Mouse (Mus musculus): ENCODE data around the gene Ubp1. TPM values are rescaled to one million over a fixed set of nuclear protein-coding genes. Genes with fewer than 3 reads are reported as not detected.
A peak's percentile ranks its signal among the peaks of the same experiment; 100 is the strongest.

Gene Ubp1
- total and polyA plus RNA-seq, 2 experiments from 2014 or later: 19.8 to 59.3 TPM

- H3K4me2 ChIP-seq (ENCODE audit: low read depth, low read length): no peak overlapping the region
- no peak for TF ChIP-seq CTCF (IDR thresholded peaks at IDR 0.05; ENCODE audit: low read depth)
- H3K27me3 ChIP-seq (ENCODE audit: insufficient read depth, low read length): no peaks in the 10 kb centered on the region
- H3K36me3 ChIP-seq (ENCODE audit: insufficient read depth, low read length): peaks cover 63% of the 10 kb centered on the region
- no peak overlapping the region for H3K4me3 ChIP-seq (ENCODE audit: low read length)
- H3K9ac ChIP-seq (replicated peaks; ENCODE audit: low read length): no peak overlapping the region
- H3K27ac ChIP-seq: no peak overlapping the region
- H3K4me1 ChIP-seq (ENCODE audit: insufficient read depth, low read length): no peaks in the 10 kb centered on the region
- no peak for ATAC-seq
- no peak for DNase-seq (ENCODE audit: low spot score)
- WGBS: 94% methylated on average over 8 of the region's 8 CpGs
- H3K9me3 ChIP-seq (ENCODE audit: low read length): no peaks in the 10 kb centered on the region
Observed at GRCm38 (mm10) chr9:113964415-113964814, 33.7 kb downstream of the Ubp1 start.

GRCm38 (mm10) chr9:113966838-113967237 is 36.1 kb downstream of the Ubp1 start:
- Histone ChIP-seq H3K4me1 (ENCODE audit: insufficient read depth, low read length) (no peaks in the 10 kb centered on the region), H3K4me3 (ENCODE audit: low read length) (no peak overlapping the region), H3K27me3 (ENCODE audit: insufficient read depth, low read length) (no peaks in the 10 kb centered on the region), H3K4me2 (ENCODE audit: low read depth, low read length) (no peak overlapping the region), H3K27ac (no peak overlapping the region), H3K36me3 (ENCODE audit: insufficient read depth, low read length) (peaks cover 76% of the 10 kb centered on the region), H3K9me3 (ENCODE audit: low read length) (no peaks in the 10 kb centered on the region), H3K9ac (replicated peaks; ENCODE audit: low read length) (no peak overlapping the region)
- 91% methylated on average over 4 of the region's 4 CpGs for WGBS
- no peak for ATAC-seq
- DNase-seq (ENCODE audit: low spot score): no peak
- no peak for TF ChIP-seq CTCF (IDR thresholded peaks at IDR 0.05; ENCODE audit: low read depth)

- no peak for TF ChIP-seq CTCF (IDR thresholded peaks at IDR 0.05; ENCODE audit: low read depth)
- no peak overlapping the region for H3K9ac ChIP-seq (replicated peaks; ENCODE audit: low read length)
Observed at GRCm38 (mm10) chr9:113968967-113969366, 38.2 kb downstream of the Ubp1 start.

GRCm38 (mm10) chr9:113969399-113969798 is 38.7 kb downstream of the Ubp1 start:
- no peak overlapping the region for H3K27ac ChIP-seq
- no peak overlapping the region for H3K9ac ChIP-seq (replicated peaks; ENCODE audit: low read length)
- no peaks in the 10 kb centered on the region for H3K4me1 ChIP-seq (ENCODE audit: insufficient read depth, low read length)
- no peak overlapping the region for H3K4me2 ChIP-seq (ENCODE audit: low read depth, low read length)
- 92% methylated on average over 8 of the region's 8 CpGs for WGBS
- no peak for TF ChIP-seq CTCF (IDR thresholded peaks at IDR 0.05; ENCODE audit: low read depth)
- H3K9me3 ChIP-seq (ENCODE audit: low read length): no peaks in the 10 kb centered on the region
- H3K36me3 ChIP-seq (ENCODE audit: insufficient read depth, low read length): peaks cover 79% of the 10 kb centered on the region
- DNase-seq (ENCODE audit: low spot score): no peak
- no peaks in the 10 kb centered on the region for H3K27me3 ChIP-seq (ENCODE audit: insufficient read depth, low read length)
- H3K4me3 ChIP-seq (ENCODE audit: low read length): no peak overlapping the region
- no peak for ATAC-seq

More at GRCm38 (mm10) chr9:113968967-113969366, 38.2 kb downstream of the Ubp1 start:
- Histone ChIP-seq H3K36me3 (ENCODE audit: insufficient read depth, low read length) (peaks cover 77% of the 10 kb centered on the region), H3K4me3 (ENCODE audit: low read length) (no peak overlapping the region), H3K9me3 (ENCODE audit: low read length) (no peaks in the 10 kb centered on the region), H3K27ac (no peak overlapping the region), H3K4me1 (ENCODE audit: insufficient read depth, low read length) (no peaks in the 10 kb centered on the region), H3K4me2 (ENCODE audit: low read depth, low read length) (no peak overlapping the region), H3K27me3 (ENCODE audit: insufficient read depth, low read length) (no peaks in the 10 kb centered on the region)
- 94% methylated on average over 7 of the region's 7 CpGs for WGBS
- DNase-seq (ENCODE audit: low spot score) (no peak), ATAC-seq (no peak)

- no peaks in the 10 kb centered on the region for H3K4me1 ChIP-seq (ENCODE audit: insufficient read depth, low read length)
- H3K4me2 ChIP-seq (ENCODE audit: low read depth, low read length): no peak overlapping the region
- no peak for ATAC-seq
- no peak overlapping the region for H3K4me3 ChIP-seq (ENCODE audit: low read length)
- H3K9me3 ChIP-seq (ENCODE audit: low read length): no peaks in the 10 kb centered on the region
- no peaks in the 10 kb centered on the region for H3K27me3 ChIP-seq (ENCODE audit: insufficient read depth, low read length)
- H3K9ac ChIP-seq (replicated peaks; ENCODE audit: low read length): no peak overlapping the region
- peaks cover 78% of the 10 kb centered on the region for H3K36me3 ChIP-seq (ENCODE audit: insufficient read depth, low read length)
- WGBS: 92% methylated on average over 14 of the region's 14 CpGs
- DNase-seq (ENCODE audit: low spot score): no peak
- H3K27ac ChIP-seq: no peak overlapping the region
- no peak for TF ChIP-seq CTCF (IDR thresholded peaks at IDR 0.05; ENCODE audit: low read depth)
Observed at GRCm38 (mm10) chr9:113970041-113970440, 39.3 kb downstream of the Ubp1 start.

GRCm38 (mm10) chr9:113971615-113972014 is 40.9 kb downstream of the Ubp1 start:
- TF ChIP-seq CTCF (IDR thresholded peaks at IDR 0.05; ENCODE audit: low read depth): no peak
- Histone ChIP-seq H3K27me3 (ENCODE audit: insufficient read depth, low read length) (no peaks in the 10 kb centered on the region), H3K27ac (no peak overlapping the region), H3K4me2 (ENCODE audit: low read depth, low read length) (no peak overlapping the region), H3K36me3 (ENCODE audit: insufficient read depth, low read length) (peaks cover 79% of the 10 kb centered on the region), H3K4me3 (ENCODE audit: low read length) (no peak overlapping the region), H3K9me3 (ENCODE audit: low read length) (no peaks in the 10 kb centered on the region), H3K4me1 (ENCODE audit: insufficient read depth, low read length) (no peaks in the 10 kb centered on the region), H3K9ac (replicated peaks; ENCODE audit: low read length) (no peak overlapping the region)
- WGBS: 82% methylated on average over 8 of the region's 8 CpGs
- no peak for DNase-seq (ENCODE audit: low spot score)
- 0 out of 2 replicates have a peak, but pooled peaks have one; percentile 49 for ATAC-seq

- no peaks in the 10 kb centered on the region for H3K9me3 ChIP-seq (ENCODE audit: low read length)
- ATAC-seq: no peak
- no peak for DNase-seq (ENCODE audit: low spot score)
- TF ChIP-seq CTCF (IDR thresholded peaks at IDR 0.05; ENCODE audit: low read depth): no peak
- 62% methylated on average over 4 of the region's 4 CpGs for WGBS
- no peak overlapping the region for H3K4me3 ChIP-seq (ENCODE audit: low read length)
- H3K4me2 ChIP-seq (ENCODE audit: low read depth, low read length): no peak overlapping the region
- no peak overlapping the region for H3K9ac ChIP-seq (replicated peaks; ENCODE audit: low read length)
- H3K27me3 ChIP-seq (ENCODE audit: insufficient read depth, low read length): no peaks in the 10 kb centered on the region
- no peak overlapping the region for H3K27ac ChIP-seq
- H3K4me1 ChIP-seq (ENCODE audit: insufficient read depth, low read length): no peaks in the 10 kb centered on the region
- peaks cover 75% of the 10 kb centered on the region for H3K36me3 ChIP-seq (ENCODE audit: insufficient read depth, low read length)
Observed at GRCm38 (mm10) chr9:113973857-113974256, 43.1 kb downstream of the Ubp1 start.
